Mouse (Mus musculus) testis, adult 2 months (tissue): ENCODE data around the gene Tnni2.

Experiments
- CTCF ChIP-seq: fragments of 200-500 bp; IDR thresholded peaks from 2 replicates; pipeline ENCODE4 v1.5.1; 2012; ENCODE audit warnings: low read depth, mild to moderate bottlenecking, inconsistent platforms, low read length, moderate library complexity; ENCODE audit not compliant: control insufficient read depth, insufficient read depth, insufficient replicate concordance
- POLR2A ChIP-seq: fragments of 200-500 bp; IDR thresholded peaks from 2 replicates; pipeline ENCODE4 v1.6.1; 2012; ENCODE audit warnings: low read depth, mild to moderate bottlenecking, inconsistent platforms, low read length, moderate library complexity; ENCODE audit not compliant: control insufficient read depth

GRCm38 (mm10) chr7:142431106-142431505, 10.5 kb upstream of the Tnni2 start:
- TF ChIP-seq CTCF (no peak), POLR2A (no peak)
